Mouse (Mus musculus) MEL (cell line): ENCODE results near the gene Tmem151b. TPM values are rescaled to one million over a fixed set of nuclear protein-coding genes. Genes with fewer than 3 reads are reported as not detected.
A peak's percentile ranks its signal among the peaks of the same experiment; 100 is the strongest.

Experiments used
- DNase-seq: peaks from one replicate; pipeline ENCODE4 v3.0.0; 2011; ENCODE audit warnings: low read depth, low spot score
- H3K27ac ChIP-seq: 2 replicates; pipeline ENCODE4 v1.5.1; 2012; ENCODE audit warnings: low read depth, mild to moderate bottlenecking, control low read depth, low read length, moderate library complexity; ENCODE audit not compliant: control insufficient read depth
- H3K27me3 ChIP-seq, 2 experiments: fragments of 150-350 bp in 1 of 2; sonication (generic) in 1 of 2; 2 replicates each; pipeline ENCODE4 v1.6.1; 2012; ENCODE audit warnings: low read length in 2 of 2, mild to moderate bottlenecking in 2 of 2, improper control_type of control experiment in 1 of 2, moderate library complexity in 1 of 2; ENCODE audit not compliant: insufficient read depth in 2 of 2, control insufficient read depth in 1 of 2
- H3K36me3 ChIP-seq, 2 experiments: 2 replicates each; pipeline ENCODE4 v1.6.1; 2012 to 2014; ENCODE audit warnings: low read length in 2 of 2, improper control_type of control experiment in 1 of 2, inconsistent platforms in 1 of 2, mild to moderate bottlenecking in 1 of 2; ENCODE audit not compliant: insufficient read depth in 2 of 2, control insufficient read depth in 1 of 2
- H3K4me1 ChIP-seq, 2 experiments: fragments of 150-350 bp in 1 of 2; sonication (generic) in 1 of 2; 2 replicates each; pipeline ENCODE4 v1.6.1; 2012; ENCODE audit warnings: low read length in 2 of 2, improper control_type of control experiment in 1 of 2, mild to moderate bottlenecking in 1 of 2; ENCODE audit not compliant: insufficient read depth in 2 of 2, control insufficient read depth in 1 of 2
- H3K4me3 ChIP-seq, 2 experiments: fragments of 150-350 bp in 1 of 2; sonication (generic) in 1 of 2; 2 replicates each; pipeline ENCODE4 v1.5.1; 2012; ENCODE audit warnings: low read depth in 2 of 2, low read length in 2 of 2, mild to moderate bottlenecking in 2 of 2, moderate library complexity in 2 of 2, control low read depth in 1 of 2, improper control_type of control experiment in 1 of 2; ENCODE audit not compliant: control insufficient read depth in 1 of 2, insufficient read depth in 1 of 2
- H3K79me2 ChIP-seq: 2 replicates; pipeline ENCODE4 v1.6.1; 2012; ENCODE audit warnings: mild to moderate bottlenecking, low read length, moderate library complexity; ENCODE audit not compliant: control insufficient read depth, poor library complexity, insufficient read depth
- H3K9ac ChIP-seq: 2 replicates; pipeline ENCODE4 v1.6.1; 2012; ENCODE audit warnings: low read depth, mild to moderate bottlenecking, control low read depth, low read length, moderate library complexity; ENCODE audit not compliant: control insufficient read depth, poor library complexity, severe bottlenecking
- H3K9me3 ChIP-seq: fragments of 150-350 bp; sonication (generic); replicated peaks from 2 replicates; pipeline ENCODE4 v1.6.1; 2012; ENCODE audit warnings: mild to moderate bottlenecking, low read length, improper control_type of control experiment, moderate library complexity; ENCODE audit not compliant: insufficient read depth
- BHLHE40 ChIP-seq: IDR thresholded peaks from 2 replicates; pipeline ENCODE4 v1.6.1; 2012; ENCODE audit warnings: low read depth, mild to moderate bottlenecking, inconsistent platforms, low read length, improper control_type of control experiment, borderline replicate concordance
- CHD1 ChIP-seq: IDR thresholded peaks from 2 replicates; pipeline ENCODE4 v1.6.1; 2012; ENCODE audit warnings: low read depth, mild to moderate bottlenecking, inconsistent platforms, low read length, improper control_type of control experiment
- CHD2 ChIP-seq: IDR thresholded peaks from 2 replicates; pipeline ENCODE4 v1.6.1; 2011; ENCODE audit warnings: low read length, improper control_type of control experiment
- CTCF ChIP-seq, 3 experiments: IDR thresholded peaks in 2 of 3; conservative IDR thresholded peaks in 1 of 3; 2 replicates each; pipeline ENCODE4 v1.5.1; 2011 to 2012; ENCODE audit warnings: low read length in 3 of 3, low read depth in 2 of 3, mild to moderate bottlenecking in 2 of 3, improper control_type of control experiment in 1 of 3, inconsistent platforms in 1 of 3, mixed read lengths in 1 of 3, moderate library complexity in 1 of 3; ENCODE audit not compliant: control insufficient read depth in 1 of 3, insufficient read depth in 1 of 3, poor library complexity in 1 of 3, severe bottlenecking in 1 of 3
- E2F4 ChIP-seq: IDR thresholded peaks from 2 replicates; pipeline ENCODE4 v1.6.1; 2011; ENCODE audit warnings: low read depth, low read length, improper control_type of control experiment, borderline replicate concordance
- EP300 ChIP-seq, 2 experiments: IDR thresholded peaks; 2 replicates each; pipeline ENCODE4 v1.6.1; 2011; ENCODE audit warnings: improper control_type of control experiment in 2 of 2, low read length in 2 of 2, low read depth in 1 of 2, mild to moderate bottlenecking in 1 of 2
- ETS1 ChIP-seq: IDR thresholded peaks from 2 replicates; pipeline ENCODE4 v1.6.1; 2012; ENCODE audit warnings: low read depth, mild to moderate bottlenecking, inconsistent platforms, low read length, improper control_type of control experiment, moderate library complexity
- GABPA ChIP-seq: IDR thresholded peaks from 2 replicates; pipeline ENCODE4 v1.6.1; 2012; ENCODE audit warnings: low read depth, mild to moderate bottlenecking, inconsistent platforms, low read length, improper control_type of control experiment, moderate library complexity
- GATA1 ChIP-seq: IDR thresholded peaks from 2 replicates; pipeline ENCODE4 v1.6.1; 2011; ENCODE audit warnings: low read depth, low read length, improper control_type of control experiment
- JUND ChIP-seq: IDR thresholded peaks from 2 replicates; pipeline ENCODE4 v1.6.1; 2011; ENCODE audit warnings: low read depth, mild to moderate bottlenecking, improper control_type of control experiment, low read length
- KAT2A ChIP-seq: conservative IDR thresholded peaks from 2 replicates; pipeline ENCODE4 v1.6.1; 2012; ENCODE audit warnings: low read depth, low read length, improper control_type of control experiment, inconsistent platforms
- MAZ ChIP-seq: IDR thresholded peaks from 2 replicates; pipeline ENCODE4 v1.6.1; 2012; ENCODE audit warnings: low read depth, mild to moderate bottlenecking, inconsistent platforms, low read length, improper control_type of control experiment
- MXI1 ChIP-seq: IDR thresholded peaks from 2 replicates; pipeline ENCODE4 v1.6.1; 2011; ENCODE audit warnings: mild to moderate bottlenecking, low read depth, low read length, improper control_type of control experiment
- MYB ChIP-seq: IDR thresholded peaks from 2 replicates; pipeline ENCODE4 v1.6.1; 2011; ENCODE audit warnings: mild to moderate bottlenecking, low read depth, low read length, improper control_type of control experiment
- MYC ChIP-seq: IDR thresholded peaks from 2 replicates; pipeline ENCODE4 v1.6.1; 2011; ENCODE audit warnings: low read depth, mild to moderate bottlenecking, low read length, improper control_type of control experiment, moderate library complexity
- NELFE ChIP-seq: IDR thresholded peaks from 2 replicates; pipeline ENCODE4 v1.6.1; 2011; ENCODE audit warnings: low read depth, low read length, improper control_type of control experiment
- POLR2A ChIP-seq, 2 experiments: IDR thresholded peaks; 2 replicates each; pipeline ENCODE4 v1.6.1; 2011 to 2012; ENCODE audit warnings: low read length in 2 of 2, mild to moderate bottlenecking in 2 of 2, control low read depth in 1 of 2, improper control_type of control experiment in 1 of 2, low read depth in 1 of 2, moderate library complexity in 1 of 2; ENCODE audit not compliant: control insufficient read depth in 1 of 2, insufficient read depth in 1 of 2, poor library complexity in 1 of 2
- POLR2AphosphoS2 ChIP-seq: IDR thresholded peaks from 2 replicates; pipeline ENCODE4 v1.6.1; 2011; ENCODE audit warnings: low read length, improper control_type of control experiment
- POLR2AphosphoS5 ChIP-seq: IDR thresholded peaks from 2 replicates; pipeline ENCODE4 v1.6.1; 2012; ENCODE audit warnings: low read depth, borderline replicate concordance, mild to moderate bottlenecking, inconsistent platforms, low read length, moderate library complexity, mixed read lengths
- RAD21 ChIP-seq: IDR thresholded peaks from 2 replicates; pipeline ENCODE4 v1.6.1; 2011; ENCODE audit warnings: mild to moderate bottlenecking, low read depth, low read length, improper control_type of control experiment
- SIN3A ChIP-seq: IDR thresholded peaks from 2 replicates; pipeline ENCODE4 v1.6.1; 2012; ENCODE audit warnings: low read length, improper control_type of control experiment, inconsistent platforms
- SMC3 ChIP-seq: IDR thresholded peaks from 2 replicates; pipeline ENCODE4 v1.6.1; 2011; ENCODE audit warnings: low read depth, low read length, improper control_type of control experiment
- TBP ChIP-seq: IDR thresholded peaks from 2 replicates; pipeline ENCODE4 v1.8.0; 2011; ENCODE audit warnings: low read depth, low read length, improper control_type of control experiment
- UBTF ChIP-seq: IDR thresholded peaks from 2 replicates; pipeline ENCODE4 v1.6.1; 2012; ENCODE audit warnings: low read depth, mild to moderate bottlenecking, inconsistent platforms, low read length, improper control_type of control experiment, moderate library complexity, borderline replicate concordance; ENCODE audit not compliant: insufficient read depth
- USF1 ChIP-seq: IDR thresholded peaks from 2 replicates; pipeline ENCODE4 v1.6.1; 2014; ENCODE audit warnings: low read depth, mild to moderate bottlenecking, inconsistent platforms, low read length, improper control_type of control experiment, moderate library complexity
- USF2 ChIP-seq, 2 experiments: IDR thresholded peaks; 2 replicates each; pipeline ENCODE4 v1.6.1; 2011 to 2012; ENCODE audit warnings: improper control_type of control experiment in 2 of 2, low read length in 2 of 2, borderline replicate concordance in 1 of 2, inconsistent platforms in 1 of 2, low read depth in 1 of 2, mild to moderate bottlenecking in 1 of 2; ENCODE audit not compliant: insufficient read depth in 1 of 2
- ZC3H11A ChIP-seq: IDR thresholded peaks from 2 replicates; pipeline ENCODE4 v1.6.1; 2012; ENCODE audit warnings: low read depth, mild to moderate bottlenecking, inconsistent platforms, low read length, improper control_type of control experiment
- ZKSCAN1 ChIP-seq: IDR thresholded peaks from 2 replicates; pipeline ENCODE4 v1.6.1; 2012; ENCODE audit warnings: low read depth, mild to moderate bottlenecking, inconsistent platforms, low read length, improper control_type of control experiment, moderate library complexity
- ZMIZ1 ChIP-seq: IDR thresholded peaks from 2 replicates; pipeline ENCODE4 v1.6.1; 2012; ENCODE audit warnings: low read depth, mild to moderate bottlenecking, inconsistent platforms, low read length, improper control_type of control experiment, moderate library complexity
- polyA plus RNA-seq, 2 experiments: library from polyadenylated mRNA; stranded (reverse) in 1 of 2; unstranded in 1 of 2; fragments of >175 nt in 1 of 2; fragments of >200 nt in 1 of 2; gene quantifications; 2 replicates each; pipeline versions ENCODE4 v1.2.1 to v1.2.4; 2012; ENCODE audit warnings: low replicate concordance in 2 of 2, low read depth in 1 of 2; ENCODE audit not compliant: insufficient read length in 2 of 2, insufficient read depth in 1 of 2, missing spikeins in 1 of 2
- total RNA-seq: library from RNA; depleted of rRNA; stranded (reverse); fragments of 300-350 nt; gene quantifications from 2 replicates; pipeline ENCODE4 v1.2.3, GENCODE M21; 2012

The Tmem151b gene
- total and polyA plus RNA-seq, 3 experiments: 0.15 to 1.1 TPM; not detected in 1

DNA sequence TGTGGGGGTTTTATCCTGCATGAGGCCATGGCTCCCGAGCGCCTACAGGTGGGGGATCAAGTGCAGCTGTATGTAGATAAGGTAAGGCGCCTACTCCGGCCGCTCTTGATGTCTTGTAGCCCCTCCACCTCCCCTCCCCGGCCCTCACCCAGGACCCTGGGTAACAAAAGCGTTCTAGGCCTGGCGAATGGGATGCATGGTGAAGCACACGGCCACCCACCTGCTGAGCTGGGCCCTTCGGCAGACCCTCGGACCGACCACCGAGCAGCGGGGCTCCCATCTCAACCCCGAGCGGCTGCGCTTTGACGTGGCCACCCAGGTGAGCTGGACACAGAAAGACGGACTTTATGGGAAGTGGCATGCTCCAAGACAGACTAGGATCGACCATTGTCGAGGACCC lies 32.3 kb downstream of the Tmem151b start:
- no peak overlapping the region for H3K9ac ChIP-seq
- no peaks in the 10 kb centered on the region for H3K4me1 ChIP-seq
- H3K27me3 ChIP-seq: no peaks in the 10 kb centered on the region
- no peaks in the 10 kb centered on the region; a peak in 1 of 4 replicates for H3K36me3 ChIP-seq
- no peak overlapping the region for H3K27ac ChIP-seq
- TF ChIP-seq SIN3A (no peak), POLR2A (IDR thresholded peaks at IDR 0.05; ENCODE audit: control insufficient read depth in 1 of 2, insufficient read depth in 1 of 2, low read depth in 1 of 2, low read length in 2 of 2, poor library complexity in 1 of 2) (no peak), GATA1 (no peak), MYB (no peak), CHD2 (no peak), ETS1 (no peak), RAD21 (no peak), POLR2AphosphoS5 (no peak), GABPA (no peak), MYC (no peak), USF2 (IDR thresholded peaks at IDR 0.05; ENCODE audit: borderline replicate concordance in 1 of 2, insufficient read depth in 1 of 2, low read depth in 1 of 2, low read length in 2 of 2) (no peak), JUND (no peak), E2F4 (no peak), TBP (no peak), EP300 (IDR thresholded peaks at IDR 0.05; ENCODE audit: low read depth in 1 of 2, low read length in 2 of 2) (no peak), CTCF (IDR thresholded peaks at IDR 0.05 in 2 of 3, conservative IDR thresholded peaks at IDR 0.05 in 1 of 3; ENCODE audit: control insufficient read depth in 1 of 3, insufficient read depth in 1 of 3, low read depth in 2 of 3, low read length in 3 of 3, poor library complexity in 1 of 3, severe bottlenecking in 1 of 3) (no peak), MXI1 (no peak)
- TF ChIP-seq, all 39 proteins: peak for 0
- Histone ChIP-seq H3K4me3 (no peak overlapping the region), H3K79me2 (no peaks in the 10 kb centered on the region), H3K9me3 (no peaks in the 10 kb centered on the region)
- no peak for DNase-seq

DNA sequence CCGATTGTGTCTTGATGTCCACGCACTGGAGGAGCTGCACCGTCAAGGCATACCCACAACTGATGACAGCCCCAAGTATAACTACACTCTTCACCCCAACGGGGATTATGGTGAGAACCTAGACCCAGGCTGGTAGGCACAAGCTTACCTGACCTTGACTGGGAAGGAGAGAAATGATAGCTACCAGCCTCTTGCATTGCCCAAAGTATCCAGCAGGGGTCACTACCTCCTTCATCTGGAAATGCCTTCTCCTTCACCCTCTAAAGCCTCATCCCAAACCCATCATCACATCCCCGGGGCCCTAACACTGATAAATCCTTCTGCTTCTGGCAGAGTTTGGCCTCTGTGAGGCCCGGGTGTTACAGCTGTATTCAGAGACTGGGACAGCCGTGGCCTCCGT lies 33.0 kb downstream of the Tmem151b start:
- Histone ChIP-seq H3K4me3 (no peak overlapping the region), H3K9ac (no peak overlapping the region), H3K4me1 (no peaks in the 10 kb centered on the region), H3K27me3 (no peaks in the 10 kb centered on the region), H3K79me2 (no peaks in the 10 kb centered on the region), H3K27ac (no peak overlapping the region), H3K36me3 (no peaks in the 10 kb centered on the region; a peak in 1 of 4 replicates), H3K9me3 (no peaks in the 10 kb centered on the region)
- TF ChIP-seq CHD2 (no peak), POLR2AphosphoS2 (no peak), ZMIZ1 (no peak), UBTF (no peak), ZKSCAN1 (no peak), POLR2AphosphoS5 (no peak), USF1 (no peak), BHLHE40 (no peak), CTCF (IDR thresholded peaks at IDR 0.05 in 2 of 3, conservative IDR thresholded peaks at IDR 0.05 in 1 of 3; ENCODE audit: control insufficient read depth in 1 of 3, insufficient read depth in 1 of 3, low read depth in 2 of 3, low read length in 3 of 3, poor library complexity in 1 of 3, severe bottlenecking in 1 of 3) (peak; percentile 70 to 99 (median 85)), JUND (no peak), MAZ (no peak), POLR2A (IDR thresholded peaks at IDR 0.05; ENCODE audit: control insufficient read depth in 1 of 2, insufficient read depth in 1 of 2, low read depth in 1 of 2, low read length in 2 of 2, poor library complexity in 1 of 2) (no peak), ZC3H11A (peak; percentile 25), SMC3 (peak; percentile 77), EP300 (IDR thresholded peaks at IDR 0.05; ENCODE audit: low read depth in 1 of 2, low read length in 2 of 2) (no peak), CHD1 (no peak), GATA1 (no peak), TBP (no peak), NELFE (no peak), RAD21 (peak; percentile 65), MYB (no peak), KAT2A (no peak)
- peak; percentile 77 for DNase-seq
